Mouse (Mus musculus) embryonic stem cell, embryonic (primary cell): Measurements from ENCODE around the gene Rasal2.

Source experiments
- CTCF ChIA-PET, 4 experiments: fragments of 300-600 bp in 2 of 4; fragments of 350-600 bp in 2 of 4; sonication (Branson Sonifier 250); formaldehyde crosslinking; loops; one replicate each; lab custom pipeline; 2022; ENCODE audit warnings: inconsistent platforms in 2 of 4; lab: Charles Lee
- POLR2A ChIA-PET, 4 experiments: fragments of 300-600 bp in 2 of 4; fragments of 350-600 bp in 2 of 4; sonication (Branson Sonifier 250); formaldehyde crosslinking; loops; one replicate each; lab custom pipeline; 2022; ENCODE audit warnings: antibody characterized with exemption in 4 of 4, inconsistent platforms in 1 of 4; lab: Charles Lee

Gene Rasal2

DNA sequence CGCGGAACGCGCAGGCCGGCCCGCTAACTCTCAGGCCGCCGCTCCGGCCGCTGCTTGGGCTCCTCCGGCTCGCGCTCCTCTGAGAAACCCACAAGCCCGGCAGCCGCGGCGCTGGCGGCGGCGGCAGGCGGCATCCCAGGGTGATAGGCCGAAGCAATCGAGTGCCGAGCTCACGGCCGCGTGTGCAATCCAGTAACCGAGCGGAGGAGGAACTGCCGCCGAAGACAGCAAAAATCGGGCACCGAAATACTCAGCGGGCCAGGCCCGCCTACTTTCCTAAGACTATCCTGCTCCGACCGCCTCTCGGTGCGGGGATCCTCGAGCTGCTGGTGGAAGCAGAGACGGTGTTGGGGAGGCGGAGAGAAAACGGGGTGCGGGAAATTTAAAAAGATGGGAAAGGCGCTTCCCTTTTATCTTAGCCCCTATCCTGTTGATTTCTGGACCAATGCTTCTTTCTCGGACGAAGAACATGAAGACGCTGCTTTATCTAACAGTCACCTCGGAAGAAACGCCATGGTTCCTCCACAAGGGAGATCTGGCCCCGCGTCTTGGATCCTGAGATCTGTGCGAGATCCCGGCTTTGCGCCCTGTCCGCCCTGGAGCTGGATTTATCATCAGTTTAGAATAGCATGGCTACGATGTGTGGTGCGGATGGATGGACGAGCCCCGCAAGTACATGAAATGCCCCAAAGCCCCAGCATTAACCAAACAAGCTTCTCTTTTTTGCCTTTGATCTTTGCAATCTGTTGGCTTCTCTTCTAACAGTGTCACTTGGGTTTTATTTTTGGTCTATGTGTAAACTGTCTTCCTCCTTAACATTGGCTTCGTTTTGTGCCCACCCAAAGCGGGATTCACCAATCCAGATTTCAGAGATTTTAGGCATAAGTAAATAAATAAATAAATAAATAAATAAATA lies at the start of gene Rasal2:
TSS of gene Rasal2 (minus strand) at position 142 of the 916 bp plus-strand sequence.
- CTCF ChIA-PET: interaction anchor here (0.8 to 2.3 kb wide), 8 partner anchors 28 to 660 kb away, joined by 3 to 13 read pairs (median 4); partner anchors contain the start of gene Cryzl2 (in 2 of the 4)

DNA sequence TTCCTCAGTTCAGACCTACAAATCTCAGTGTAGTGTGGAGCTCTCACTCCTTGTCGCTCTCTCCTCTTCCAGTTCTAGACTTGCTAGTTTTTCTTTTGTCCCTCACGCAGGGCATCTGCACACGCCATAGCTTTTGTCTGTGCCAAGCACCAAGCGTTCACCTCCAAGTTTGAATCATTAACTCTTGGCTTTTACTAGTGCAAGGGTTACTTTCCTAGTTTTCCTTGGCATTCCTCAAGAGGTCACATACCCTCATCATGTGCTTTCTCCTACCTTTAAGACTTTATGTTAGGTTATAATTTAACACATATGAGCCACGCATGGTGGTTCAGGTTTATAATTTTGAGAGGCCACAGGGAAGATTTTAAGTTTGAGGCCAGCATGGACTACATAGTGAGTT lies 48.9 kb upstream of the Rasal2 start:
- CTCF ChIA-PET: no interaction called here
- POLR2A ChIA-PET: interaction anchor here in 2 of 4 experiments (0.7 to 1.3 kb wide), 3 partner anchors 8 to 50 kb away, joined by 3 to 5 read pairs (median 4); no protein-coding TSS in a partner anchor

More for the DNA sequence above, at the start of gene Rasal2:
- POLR2A ChIA-PET: interaction anchor here (0.5 to 3.6 kb wide), 37 partner anchors 12 to 695 kb away, joined by 3 to 24 read pairs (median 4); partner anchors contain the start of genes Cryzl2 (in 4 of the 4) and Fam20b (in 1 of the 4)

DNA sequence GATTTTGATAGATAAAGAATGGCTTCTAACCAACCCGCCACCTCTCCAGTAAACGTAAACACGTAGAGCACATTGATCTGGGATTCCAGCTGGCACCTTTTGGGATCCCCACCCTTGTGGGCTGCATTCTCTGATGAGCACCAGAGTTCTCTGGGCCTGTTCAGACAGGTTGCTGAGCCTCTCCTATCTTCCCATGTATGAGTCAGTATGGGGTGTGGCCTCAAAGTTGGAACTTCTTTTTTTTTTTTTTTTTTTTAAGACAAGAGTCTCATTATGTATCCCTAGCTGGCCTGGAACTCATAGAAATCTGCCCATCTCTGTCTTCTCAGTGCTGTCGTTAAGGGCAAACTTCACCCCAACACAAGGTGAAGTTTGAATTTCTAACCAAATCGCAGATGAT lies 47.5 kb upstream of the Rasal2 start:
- ChIA-PET CTCF (interaction anchor here in 3 of 4 experiments (0.6 to 2.2 kb wide), 3 partner anchors 12 to 378 kb away, joined by 4 to 27 read pairs (median 6); no protein-coding TSS in a partner anchor), POLR2A (interaction anchor here in 1 of 4 experiments (0.6 to 2.2 kb wide), 6 partner anchors 14 to 1113 kb away, joined by 3 to 12 read pairs (median 6); no protein-coding TSS in a partner anchor)

DNA sequence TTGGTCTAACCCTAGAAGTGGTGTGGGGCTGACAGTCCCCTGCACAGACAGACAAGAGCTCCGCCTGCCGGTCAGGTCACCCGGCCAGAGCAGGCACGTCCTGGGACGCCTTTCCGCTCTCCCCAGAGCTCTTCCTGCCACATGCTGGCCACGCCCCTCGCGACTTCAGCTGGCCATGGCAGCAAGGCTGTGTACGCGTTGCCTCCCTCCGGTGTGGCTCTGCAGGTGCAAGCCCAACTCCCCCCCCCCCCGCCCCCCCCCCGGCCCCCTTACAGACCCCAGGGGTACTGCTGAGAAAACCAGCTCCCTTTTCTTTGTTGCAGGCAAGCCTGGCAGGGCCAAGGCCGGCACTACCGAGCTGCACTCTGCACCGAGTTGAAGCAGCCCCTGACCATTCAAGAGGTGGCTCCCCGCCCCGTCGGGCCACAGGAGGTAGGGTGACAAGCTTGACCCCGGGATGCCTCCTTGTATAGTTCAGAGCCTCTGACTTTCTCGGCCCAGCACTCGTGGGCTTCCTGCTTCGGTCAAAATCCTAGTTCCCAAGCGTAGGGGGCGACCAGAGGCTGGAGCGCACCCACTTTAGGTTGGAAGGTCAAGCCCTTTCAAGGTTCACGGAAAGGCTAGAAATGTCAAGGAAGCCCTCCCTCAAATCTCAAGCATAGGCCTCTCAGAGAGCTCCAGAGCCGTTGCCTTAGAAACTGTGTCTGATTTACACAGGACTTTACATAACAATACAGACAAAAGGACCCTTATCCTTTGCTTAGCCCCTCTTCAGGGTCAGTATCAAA lies 46.2 kb upstream of the Rasal2 start, which contains the start of gene Cryzl2:
TSS of gene Cryzl2 (plus strand) at position 157 of the 788 bp plus-strand sequence.
- CTCF ChIA-PET: interaction anchor here (0.5 to 2.2 kb wide), 52 partner anchors 8 to 1481 kb away, joined by 3 to 27 read pairs (median 4); partner anchors contain the start of gene Rasal2 (in 2 of the 4)
- POLR2A ChIA-PET: interaction anchor here (0.6 to 2.2 kb wide), 32 partner anchors 9 to 381 kb away, joined by 3 to 14 read pairs (median 4); partner anchors contain the start of gene Rasal2 (in 4 of the 4)

DNA sequence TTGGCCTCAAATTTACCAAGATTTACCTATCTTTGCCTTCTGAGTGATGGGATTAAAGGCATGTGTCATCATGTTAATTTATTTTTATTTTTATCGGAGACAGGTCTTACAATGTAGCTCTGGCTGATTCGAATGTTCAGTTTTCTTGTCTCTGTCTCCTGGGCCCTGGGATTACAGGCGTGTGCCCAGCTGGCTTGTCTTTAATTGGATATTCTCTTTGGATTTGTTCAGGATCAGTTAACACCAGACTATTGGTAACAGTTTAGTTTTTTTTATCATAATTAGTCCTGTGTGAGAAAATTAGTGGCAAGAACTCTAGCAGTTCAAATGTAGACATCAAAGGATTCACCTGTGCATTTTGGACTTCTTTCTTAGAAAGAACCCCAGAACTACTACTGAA lies 45.4 kb upstream of the Rasal2 start:
- POLR2A ChIA-PET: interaction anchor here (0.6 to 2.2 kb wide), 25 partner anchors 8 to 380 kb away, joined by 3 to 14 read pairs (median 6); partner anchors contain the start of gene Rasal2 (in 4 of the 4)

DNA sequence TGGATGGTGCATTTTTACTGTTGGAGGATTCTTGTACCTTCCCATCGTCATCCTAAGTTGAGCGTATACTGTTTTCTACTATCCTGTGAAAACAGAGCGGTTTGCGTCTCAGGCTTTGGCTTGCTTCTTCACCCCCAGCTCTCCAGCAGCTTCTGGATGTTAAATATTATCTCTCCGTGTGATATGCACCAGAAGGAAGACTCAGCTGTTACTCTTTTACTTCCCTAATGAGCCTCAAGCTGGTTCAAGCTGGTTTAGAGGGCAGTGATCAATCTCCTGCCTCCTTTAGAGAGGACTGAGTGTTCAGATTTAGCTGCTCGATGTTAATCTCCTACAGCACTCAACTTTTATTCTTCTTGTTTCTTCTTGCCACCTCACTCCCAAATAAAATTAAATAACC lies 42.5 kb upstream of the Rasal2 start:
- POLR2A ChIA-PET: interaction anchor here in 1 of 4 experiments (0.6 to 1.2 kb wide), 3 partner anchors 12 to 159 kb away, joined by 3 to 5 read pairs (median 3); no protein-coding TSS in a partner anchor
- CTCF ChIA-PET: interaction anchor here in 3 of 4 experiments (0.6 to 1.4 kb wide), 3 partner anchors 26 to 373 kb away, joined by 3 to 4 read pairs (median 4); no protein-coding TSS in a partner anchor

More for the DNA sequence above, 45.4 kb upstream of the Rasal2 start:
- CTCF ChIA-PET: interaction anchor here (0.6 to 2.2 kb wide), 39 partner anchors 8 to 1482 kb away, joined by 3 to 27 read pairs (median 5); partner anchors contain the start of gene Rasal2 (in 2 of the 4)

DNA sequence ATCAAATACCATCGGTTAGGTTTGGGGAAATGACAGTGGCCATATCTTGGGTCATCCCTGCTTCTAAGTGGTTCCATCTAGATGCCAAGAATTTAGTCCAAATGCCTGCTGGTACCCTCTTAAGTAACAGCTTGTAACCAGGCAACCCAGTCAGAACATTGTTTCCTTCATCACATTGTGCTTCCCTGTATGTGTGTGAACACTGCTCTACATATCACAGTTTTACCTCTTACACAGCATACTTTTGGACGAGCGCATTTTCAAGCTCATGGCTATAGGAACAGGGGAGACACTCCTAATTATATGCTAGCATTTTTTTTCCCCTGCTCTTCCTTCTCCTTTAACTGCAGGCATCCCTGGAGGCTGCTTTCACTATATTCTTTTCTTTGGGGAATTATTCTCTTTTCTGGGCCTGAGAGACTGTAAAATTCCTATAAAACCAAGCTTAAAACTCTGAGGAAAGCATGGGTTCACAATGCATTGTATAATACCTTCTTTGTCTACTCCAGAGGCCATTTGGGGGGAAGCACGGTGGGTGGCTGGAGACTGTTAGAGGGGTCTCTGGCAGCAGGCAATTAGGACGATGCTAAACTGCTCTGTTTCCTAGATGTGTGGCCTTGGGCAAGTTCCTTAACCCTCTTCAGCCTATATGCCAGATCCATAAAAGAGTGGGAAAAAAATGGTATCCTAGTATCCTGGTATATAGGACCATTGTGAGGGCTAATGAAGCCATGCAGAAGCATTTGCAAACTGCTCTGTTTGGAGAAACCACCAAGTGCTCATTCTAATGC lies 40.6 kb upstream of the Rasal2 start:
- POLR2A ChIA-PET: interaction anchor here in 2 of 4 experiments (0.5 to 2.3 kb wide), 3 partner anchors 10 to 503 kb away, joined by 3 to 12 read pairs (median 3); partner anchors contain the start of gene Rasal2 (in 1 of the 2)

DNA sequence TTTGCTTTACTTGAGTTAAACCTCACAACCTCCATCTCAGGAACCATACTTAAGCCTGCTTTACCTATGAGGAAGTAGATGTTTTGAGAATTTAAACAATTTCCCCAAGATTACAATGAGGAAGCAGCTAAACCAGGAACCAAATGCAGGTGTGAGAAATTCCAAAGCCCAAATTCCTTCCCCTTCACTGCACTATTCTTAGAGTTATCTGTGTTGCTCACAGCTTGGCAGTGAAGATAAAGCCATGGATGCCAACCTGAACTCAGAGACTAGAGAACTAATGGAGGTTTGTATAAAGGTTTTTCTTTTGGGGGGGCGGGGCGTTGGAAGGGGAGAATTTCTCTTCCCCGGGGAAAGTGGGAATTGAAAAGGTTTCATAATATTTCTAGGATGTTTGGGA lies 39.9 kb upstream of the Rasal2 start:
- POLR2A ChIA-PET: interaction anchor here in 2 of 4 experiments (0.6 to 2.3 kb wide), 2 partner anchors 9 to 1782 kb away, joined by 5 to 12 read pairs; no protein-coding TSS in a partner anchor
- CTCF ChIA-PET: interaction anchor here in 1 of 4 experiments (0.7 kb wide), 1 partner anchor 1081 kb away, joined by 6 read pairs; no protein-coding TSS in a partner anchor

More for the DNA sequence above, 40.6 kb upstream of the Rasal2 start:
- CTCF ChIA-PET: no interaction called here

DNA sequence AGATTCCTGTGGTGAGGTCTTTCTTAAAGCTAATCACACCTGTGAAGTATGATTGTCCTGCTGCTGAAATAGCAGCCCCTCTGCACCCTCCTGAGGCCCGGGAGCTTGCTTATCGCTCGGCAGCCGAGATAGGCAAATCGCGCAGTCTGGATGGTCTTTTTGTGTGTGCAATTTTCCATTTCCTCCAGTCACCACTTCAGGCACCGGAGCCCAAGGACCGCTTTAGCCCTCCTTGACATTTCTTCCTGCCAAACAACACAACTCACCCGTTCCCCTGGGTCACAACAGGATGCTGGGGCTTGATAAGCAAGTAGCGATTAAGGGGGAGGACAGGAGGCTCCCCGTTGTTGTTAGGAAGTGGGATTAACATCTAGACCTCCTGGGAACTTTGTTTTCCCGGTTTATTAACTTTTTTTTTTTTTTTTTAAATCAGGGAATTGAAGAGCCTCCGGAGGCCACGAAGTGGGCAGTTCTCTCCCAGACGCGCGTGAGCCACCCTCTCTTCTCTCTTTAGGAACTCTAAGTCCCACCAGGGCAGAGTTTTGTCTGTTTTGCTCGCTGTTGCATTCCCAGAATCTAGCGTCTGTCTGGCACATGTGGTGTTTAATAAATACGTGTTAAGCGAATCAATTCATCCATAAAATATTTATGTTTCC lies 37.7 kb upstream of the Rasal2 start:
- POLR2A ChIA-PET: interaction anchor here in 3 of 4 experiments (0.6 to 3.1 kb wide), 10 partner anchors 8 to 374 kb away, joined by 3 to 18 read pairs (median 6); partner anchors contain the start of genes Cryzl2 (in 2 of the 3) and Rasal2 (in 1 of the 3)
- CTCF ChIA-PET: interaction anchor here in 3 of 4 experiments (1.6 to 2.4 kb wide), 4 partner anchors 8 to 10 kb away, joined by 4 to 11 read pairs (median 8); partner anchors contain the start of gene Cryzl2 (in 3 of the 3)

DNA sequence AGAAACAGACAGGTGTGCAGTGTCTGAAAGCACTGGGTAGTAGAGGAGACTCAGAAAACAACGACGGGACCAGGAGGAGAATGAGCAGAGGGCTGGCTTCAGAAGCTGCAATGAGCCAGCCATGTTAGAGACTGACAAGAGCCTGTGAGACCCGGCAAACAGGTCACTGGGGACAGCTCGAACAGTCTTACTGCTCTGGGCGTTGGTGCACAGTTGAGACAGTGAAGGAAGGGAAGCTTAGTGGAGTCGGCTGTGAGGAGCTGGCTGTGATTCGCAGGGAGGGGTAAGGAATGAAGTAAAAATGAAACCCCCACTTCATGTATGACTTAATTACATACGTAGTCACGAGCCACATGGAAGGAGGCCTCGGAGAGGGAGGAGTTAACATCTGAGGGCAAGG lies 37.1 kb upstream of the Rasal2 start:
- CTCF ChIA-PET: interaction anchor here in 3 of 4 experiments (1.6 to 2.4 kb wide), 4 partner anchors 9 kb away, joined by 4 to 11 read pairs (median 8); partner anchors contain the start of gene Cryzl2 (in 3 of the 3)
- POLR2A ChIA-PET: interaction anchor here in 3 of 4 experiments (0.6 to 3.1 kb wide), 9 partner anchors 9 to 373 kb away, joined by 3 to 18 read pairs (median 6); partner anchors contain the start of genes Cryzl2 (in 2 of the 3) and Rasal2 (in 1 of the 3)

DNA sequence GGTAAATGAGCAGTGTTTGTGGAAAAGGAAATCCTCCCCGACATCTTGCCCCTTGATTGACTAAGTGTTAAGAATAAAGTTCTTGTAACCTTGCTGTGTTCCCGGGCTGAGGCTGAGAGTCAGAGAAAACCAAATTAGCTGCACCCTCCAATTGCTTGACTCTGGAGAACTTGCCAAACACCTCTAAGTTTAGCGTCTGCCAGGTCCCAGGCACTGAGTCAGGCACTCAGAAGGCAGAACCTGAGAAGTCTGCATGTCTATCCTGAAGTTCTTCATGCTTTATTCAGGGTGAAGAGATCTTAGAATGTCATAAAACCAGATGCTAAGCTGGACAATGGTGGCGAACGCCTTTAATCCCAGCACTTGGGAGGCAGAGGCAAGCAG lies 36.4 kb upstream of the Rasal2 start:
- CTCF ChIA-PET: interaction anchor here (0.7 to 2.4 kb wide), 6 partner anchors 9 to 1785 kb away, joined by 4 to 11 read pairs (median 8); partner anchors contain the start of gene Cryzl2 (in 4 of the 4)
- POLR2A ChIA-PET: interaction anchor here (0.7 to 3.1 kb wide), 12 partner anchors 8 to 1587 kb away, joined by 3 to 18 read pairs (median 5); partner anchors contain the start of genes Cryzl2 (in 3 of the 4) and Rasal2 (in 1 of the 4)

DNA sequence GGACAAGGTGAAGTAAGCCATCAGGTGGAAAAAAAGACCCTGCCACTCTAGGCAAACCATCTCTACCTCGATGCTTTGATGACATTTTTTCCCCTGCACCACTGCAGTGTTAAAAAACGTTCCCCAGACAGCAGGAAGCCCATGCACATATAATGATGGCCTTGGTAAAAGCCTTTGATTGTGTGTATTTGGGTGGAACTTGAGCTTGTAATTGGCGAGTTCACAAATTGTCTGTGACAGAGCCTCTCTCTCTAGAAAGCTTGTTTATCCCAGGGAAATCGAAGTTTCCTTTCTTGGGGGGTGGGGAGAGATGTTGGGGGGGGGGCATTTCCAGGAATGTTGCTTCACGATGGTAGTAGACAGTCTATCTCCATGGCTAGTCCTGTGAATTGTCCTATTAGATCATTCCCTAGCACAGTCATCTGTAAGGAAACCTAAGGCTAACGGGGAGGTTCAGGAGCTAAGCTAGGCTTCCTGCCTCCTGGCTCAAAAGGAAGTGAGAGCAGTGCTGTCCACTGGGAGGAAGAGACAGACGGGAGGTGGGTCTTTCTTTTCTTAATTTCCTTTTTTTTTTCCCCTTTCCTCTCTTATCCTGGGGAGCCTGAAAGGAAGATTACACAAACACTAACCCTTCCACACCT lies 35.9 kb upstream of the Rasal2 start:
- POLR2A ChIA-PET: interaction anchor here (0.7 to 3.1 kb wide), 8 partner anchors 8 to 1587 kb away, joined by 3 to 18 read pairs (median 4); partner anchors contain the start of genes Cryzl2 (in 3 of the 4) and Rasal2 (in 1 of the 4)
- CTCF ChIA-PET: interaction anchor here (0.6 to 2.4 kb wide), 10 partner anchors 10 to 1786 kb away, joined by 3 to 11 read pairs (median 5); partner anchors contain the start of gene Cryzl2 (in 3 of the 4)

DNA sequence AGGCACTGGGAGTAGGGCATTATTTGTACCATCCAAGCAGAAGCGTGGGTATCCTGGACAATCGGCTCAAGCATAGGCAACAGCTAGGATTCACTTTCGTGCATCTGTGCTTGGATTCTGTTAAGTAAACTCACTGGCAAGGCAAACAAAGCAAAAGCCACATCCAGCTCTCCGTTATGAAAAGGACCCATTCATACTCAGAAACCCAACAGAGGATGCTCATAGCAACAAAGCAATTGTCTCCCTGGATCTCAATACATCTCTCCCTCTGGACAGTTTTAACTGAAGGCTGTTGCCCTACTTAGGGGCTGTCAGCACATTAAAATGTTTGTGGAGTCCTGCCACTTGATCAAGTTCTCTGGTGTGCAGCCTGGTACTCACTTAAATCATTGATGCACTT lies 34.7 kb upstream of the Rasal2 start:
- ChIA-PET CTCF (no interaction called here), POLR2A (interaction anchor here in 2 of 4 experiments (0.6 to 2.9 kb wide), 4 partner anchors 11 to 865 kb away, joined by 3 to 13 read pairs (median 5); partner anchors contain the start of gene Cryzl2 (in 2 of the 2))

DNA sequence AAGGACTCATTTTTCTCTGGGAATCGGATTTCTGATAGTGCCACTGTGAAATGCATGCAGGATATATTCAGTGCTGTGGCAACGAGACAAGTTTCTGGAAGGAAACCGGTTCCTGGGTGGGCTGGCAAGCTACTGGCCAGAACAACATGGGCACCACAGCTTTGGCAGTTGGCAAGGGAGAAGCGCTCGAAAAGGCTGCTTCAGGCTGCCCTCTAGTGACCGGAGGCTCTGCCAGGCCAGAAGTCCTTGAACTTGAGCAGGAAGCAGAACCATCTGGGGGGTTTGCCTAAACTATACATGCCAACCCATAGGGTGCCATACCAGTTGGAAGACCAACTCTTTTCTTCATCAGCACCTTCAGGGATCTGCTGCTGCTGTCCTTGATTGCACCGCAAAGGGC lies 33.9 kb upstream of the Rasal2 start:
- ChIA-PET CTCF (interaction anchor here in 1 of 4 experiments (0.8 kb wide), 1 partner anchor 12 kb away, joined by 4 read pairs; the partner anchor contains the start of gene Cryzl2), POLR2A (interaction anchor here in 1 of 4 experiments (1.0 to 2.9 kb wide), 2 partner anchors 12 to 35 kb away, joined by 3 to 13 read pairs; partner anchors contain the start of gene Cryzl2)
